Mouse (Mus musculus): ENCODE data around the gene Phex.

The Phex gene

DNA sequence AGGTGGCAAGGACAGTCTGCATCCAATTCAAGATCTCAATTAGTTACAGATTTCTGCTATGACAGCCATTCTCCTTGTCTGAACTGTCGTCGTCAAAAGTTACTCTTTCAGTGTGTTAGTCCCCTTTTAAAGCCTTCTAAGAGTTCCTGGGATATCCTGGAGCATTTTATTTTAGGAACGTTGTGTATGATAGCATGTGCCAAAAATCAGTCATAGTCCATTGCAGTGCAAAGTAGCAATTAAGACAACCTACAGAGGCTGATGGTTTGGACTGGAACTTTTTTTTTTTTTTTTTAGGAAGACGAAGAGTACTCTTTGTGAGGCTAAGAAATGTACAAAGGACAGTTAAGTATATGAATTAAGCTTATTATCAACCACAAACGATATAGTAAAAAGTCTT, at the start of gene Phex:
TSS of gene Phex (minus strand) at position 101 of the 400 bp plus-strand sequence.
- DNase-seq (ENCODE audit: low spot score in 2 of 2), result no peak

DNA sequence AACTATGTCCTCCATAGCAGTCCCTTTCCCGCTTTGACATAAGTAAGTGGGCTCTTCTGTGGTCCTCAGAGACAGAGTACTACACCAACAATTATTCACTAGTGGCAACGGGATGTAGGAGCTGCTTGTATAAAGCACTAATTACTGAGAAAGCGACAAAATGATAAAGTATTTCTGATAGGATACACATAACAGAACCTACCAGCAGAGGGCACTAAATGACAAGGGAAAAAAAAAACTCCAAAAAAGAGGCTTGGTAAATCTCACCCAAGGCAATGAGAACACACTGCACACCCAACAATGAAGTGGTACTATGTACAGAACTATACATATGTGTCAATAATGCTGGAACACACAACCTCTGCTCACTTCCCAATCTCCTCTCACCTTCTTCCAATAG, 47.6 kb upstream of the Phex start:
- no peak for DNase-seq (ENCODE audit: low spot score in 2 of 2)

DNA sequence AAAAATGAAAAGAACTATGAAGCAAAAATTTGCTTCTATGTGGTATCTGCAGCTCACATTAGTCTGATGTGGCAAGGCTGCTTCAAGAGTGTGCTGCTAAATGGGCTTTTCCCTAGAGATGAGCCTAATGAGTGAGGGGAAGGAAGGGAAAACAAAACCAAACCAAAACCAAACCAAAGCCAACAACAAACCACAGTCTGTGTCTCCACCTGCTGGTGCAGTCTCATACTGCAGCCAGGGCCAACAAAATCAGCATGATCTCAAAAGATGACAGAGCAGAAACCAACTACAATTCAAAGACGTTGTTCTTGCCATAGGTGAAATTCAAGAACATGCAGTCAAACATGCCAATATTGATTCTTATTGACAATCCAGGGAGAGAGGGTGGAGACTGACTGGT, 39.3 kb upstream of the Phex start:
- DNase-seq (ENCODE audit: low spot score in 2 of 2), result peak; percentile 11 to 30

DNA sequence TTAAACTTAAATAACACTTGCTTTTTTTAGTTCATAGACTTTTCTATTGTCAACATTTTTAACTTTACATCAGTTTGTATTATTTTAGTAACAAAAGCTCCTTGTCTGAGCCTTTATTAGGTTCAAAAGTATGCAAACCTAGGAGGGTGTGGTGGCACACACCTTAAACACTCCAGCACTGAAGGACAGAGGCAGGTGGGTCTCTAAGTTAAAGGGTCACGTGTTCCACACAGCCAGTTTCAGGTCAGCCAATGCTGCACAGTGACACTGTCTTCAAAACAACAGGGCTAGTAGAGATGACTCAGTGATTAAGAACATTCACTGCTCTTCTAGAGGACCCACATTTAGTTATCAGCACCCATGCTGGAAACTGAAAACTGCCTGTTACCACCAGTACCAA, 33.9 kb upstream of the Phex start:
- no peak for DNase-seq (ENCODE audit: low spot score in 2 of 2)

DNA sequence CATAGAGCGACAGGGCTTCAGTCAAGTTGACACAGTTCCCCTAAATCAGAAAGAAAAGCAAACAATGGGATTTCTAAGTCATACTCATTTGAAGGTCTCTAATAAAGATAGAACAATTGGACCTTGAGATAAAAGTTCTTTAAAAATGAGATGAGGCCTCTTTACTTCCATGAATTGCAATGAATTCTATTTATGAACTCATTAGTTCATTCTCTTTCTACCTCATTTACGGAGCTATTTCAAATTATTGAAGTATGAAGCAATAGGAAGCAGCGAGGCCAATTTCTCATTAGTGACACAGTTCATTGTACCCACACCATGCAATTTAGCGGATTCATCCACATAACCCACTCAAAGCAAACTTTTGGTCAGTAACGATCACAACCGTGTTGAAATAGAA, 32.3 kb upstream of the Phex start:
- no peak for DNase-seq (ENCODE audit: low spot score in 2 of 2)

DNA sequence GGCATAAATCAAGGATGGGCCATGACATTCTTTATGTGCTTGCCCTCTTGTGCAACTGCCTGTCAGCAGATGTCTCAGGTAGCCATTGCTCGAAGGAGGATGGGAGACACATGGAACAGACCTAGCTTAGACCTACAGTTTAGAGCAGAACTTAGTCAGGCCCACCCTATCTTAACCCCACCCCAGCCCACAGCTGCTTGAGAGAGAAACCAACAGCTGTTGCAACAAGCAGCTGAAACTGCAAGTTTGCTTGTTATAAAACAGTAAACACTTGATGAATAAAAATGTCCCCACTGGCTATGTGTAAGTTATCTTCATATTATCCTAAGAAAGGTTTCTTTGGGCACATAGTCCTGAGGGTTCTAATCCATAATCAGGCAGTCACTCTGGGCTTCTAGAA, 19.7 kb upstream of the Phex start:
- no peak for DNase-seq (ENCODE audit: low spot score in 2 of 2)

DNA sequence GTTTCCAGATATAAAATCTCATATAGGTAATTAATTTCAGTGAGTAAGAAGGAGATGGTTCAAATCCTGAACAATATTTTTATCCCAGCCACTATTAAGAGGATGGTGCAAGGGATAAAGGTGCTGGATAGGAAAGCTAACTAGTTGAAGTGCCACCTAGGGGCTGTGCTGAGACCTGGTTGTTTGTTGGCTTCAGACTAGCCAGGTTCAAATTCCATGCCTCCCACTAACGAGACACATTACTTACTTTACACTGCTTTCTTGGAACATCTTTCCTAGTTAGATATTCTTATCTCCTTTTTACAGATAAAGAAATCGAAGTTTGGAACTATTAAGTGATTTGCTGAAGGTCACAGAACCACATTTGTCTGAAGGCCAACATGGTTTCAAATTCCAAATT, 4.3 kb upstream of the Phex start:
- DNase-seq (ENCODE audit: low spot score in 2 of 2), result no peak

DNA sequence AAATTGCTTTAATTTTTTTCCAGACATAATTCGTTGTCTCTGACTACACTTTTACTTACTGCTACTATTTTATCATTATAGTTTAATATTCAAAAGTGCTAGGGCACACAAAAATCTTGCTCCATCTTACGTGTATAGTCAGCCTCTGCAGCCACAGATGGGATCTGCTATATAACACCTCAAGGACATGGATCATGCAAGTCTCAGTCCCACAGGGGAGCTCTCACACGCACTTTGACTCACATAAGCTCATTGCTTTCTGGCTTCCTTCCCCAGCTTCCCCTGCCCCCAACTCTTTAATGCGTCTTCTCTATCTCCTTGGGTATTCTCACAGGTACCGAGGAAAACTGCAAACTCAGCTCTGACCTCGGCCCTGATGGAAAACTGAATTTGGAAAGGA, 10.2 kb downstream of the Phex start:
- no peak for DNase-seq (ENCODE audit: low spot score in 2 of 2)

DNA sequence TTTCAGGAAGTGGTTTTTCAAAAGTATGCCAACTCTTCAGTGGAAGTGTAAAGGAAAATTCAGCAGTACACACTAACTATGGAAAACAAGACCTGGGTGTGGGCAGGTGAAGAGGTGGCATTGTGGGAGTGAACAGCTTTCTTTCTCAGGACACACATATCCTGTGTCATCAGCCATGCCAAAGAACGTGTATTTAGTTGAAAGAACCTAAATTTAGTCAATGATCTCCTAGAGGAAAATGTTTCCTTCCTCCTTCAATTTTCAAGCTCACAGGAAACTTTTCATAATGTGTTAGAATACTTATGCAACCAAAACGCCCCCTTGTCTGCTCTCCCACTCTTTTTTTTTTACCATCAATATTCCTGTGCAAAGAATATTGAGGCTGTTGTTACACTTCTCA, 23.9 kb downstream of the Phex start:
- no peak for DNase-seq (ENCODE audit: low spot score in 2 of 2)

DNA sequence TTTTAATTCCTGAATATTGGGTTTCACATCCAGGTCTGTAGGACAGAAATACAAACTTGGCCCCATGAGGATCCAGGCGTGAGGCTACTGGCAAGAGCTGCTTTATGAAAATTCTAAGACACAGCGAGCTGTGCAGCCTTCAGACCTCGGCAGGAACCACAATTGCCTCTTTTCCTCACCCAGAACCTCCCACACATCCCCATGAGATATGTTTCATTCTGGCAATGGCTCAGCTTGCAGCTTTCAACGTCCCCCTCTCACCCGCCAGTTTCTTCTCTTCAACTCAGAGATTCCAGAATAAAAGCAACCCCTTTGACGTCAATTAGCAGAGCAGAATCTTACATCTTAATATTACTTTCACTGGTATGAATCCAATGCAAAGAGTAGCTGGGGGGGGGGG, 25.0 kb downstream of the Phex start:
- DNase-seq (ENCODE audit: low spot score in 2 of 2), result no peak

DNA sequence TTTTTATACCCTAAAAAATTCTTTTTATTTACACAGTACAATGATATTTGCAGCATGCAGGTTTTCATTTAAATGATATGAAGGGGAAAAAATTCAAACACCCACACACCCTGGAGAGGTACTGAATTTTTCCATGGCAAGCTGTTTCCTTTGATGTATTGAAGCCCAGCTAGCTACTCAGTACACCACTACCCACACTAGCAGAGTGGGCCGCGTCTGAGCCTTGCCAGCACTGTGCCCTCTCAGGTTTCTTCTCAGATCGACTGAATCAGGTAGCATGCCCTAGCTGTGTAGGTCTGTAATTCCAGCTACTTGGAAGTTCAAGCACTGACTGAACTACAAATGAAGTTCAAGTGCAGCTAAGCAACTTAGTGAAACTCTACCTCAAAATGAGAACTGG, 26.7 kb downstream of the Phex start:
- no peak for DNase-seq (ENCODE audit: low spot score in 2 of 2)

DNA sequence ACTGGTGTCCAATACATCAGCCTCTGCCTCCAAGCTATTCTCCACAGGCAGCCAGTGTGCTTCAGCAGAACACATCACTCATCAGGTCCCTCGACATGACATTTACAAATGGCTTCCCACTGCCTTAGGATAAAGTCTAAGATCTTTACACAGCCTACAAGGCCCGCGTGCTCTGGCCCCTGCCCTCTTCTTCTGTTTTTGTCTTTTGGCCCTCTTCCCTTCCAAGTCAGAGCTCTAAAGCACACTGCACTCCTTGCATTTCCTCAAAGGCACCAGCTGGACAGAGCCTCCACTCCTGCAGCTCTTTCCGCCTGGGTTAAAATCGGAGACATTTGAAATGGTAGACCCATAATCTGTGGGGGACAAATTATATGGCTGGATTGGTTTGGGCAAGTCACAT, 28.1 kb downstream of the Phex start:
- DNase-seq (ENCODE audit: low spot score in 2 of 2), result no peak

DNA sequence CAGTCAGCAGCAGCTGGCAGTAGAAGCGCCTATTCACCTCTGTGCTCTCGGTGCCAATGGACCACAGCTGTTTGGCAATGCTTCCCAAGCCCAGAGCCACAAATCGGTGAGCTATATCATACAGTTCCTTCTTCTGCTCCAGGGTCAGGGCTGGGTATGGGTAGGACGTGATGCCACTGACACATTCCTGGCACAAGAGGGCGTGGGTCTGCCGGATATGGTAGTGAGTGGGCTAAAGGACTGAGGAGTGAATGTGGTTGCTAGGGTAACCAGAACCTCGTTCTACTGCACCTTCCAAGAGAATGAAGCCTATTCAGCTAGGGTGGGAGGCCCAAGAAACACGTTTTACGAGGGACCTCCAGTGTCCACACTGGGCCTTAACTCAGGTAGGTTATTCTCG, 36.3 kb downstream of the Phex start:
- DNase-seq (ENCODE audit: low spot score in 2 of 2), result no peak

DNA sequence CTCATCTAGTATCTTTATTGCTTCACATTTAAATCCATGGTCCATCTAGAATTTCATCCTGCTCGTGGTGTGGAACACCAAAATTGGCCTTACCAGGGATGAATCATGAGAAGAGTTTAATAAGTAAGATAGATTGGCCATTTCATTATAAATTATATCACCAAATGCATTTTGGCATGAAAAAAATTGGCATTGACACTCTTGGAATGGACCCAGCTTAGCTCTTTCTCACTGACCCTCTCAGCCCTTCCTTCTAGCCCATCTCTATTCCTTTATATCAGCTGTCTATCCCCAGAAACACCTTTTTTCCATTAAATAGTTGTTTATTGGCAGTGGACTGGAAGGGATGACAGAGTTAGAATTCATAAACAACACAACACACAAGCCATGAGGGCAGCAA, 37.7 kb downstream of the Phex start:
- no peak for DNase-seq (ENCODE audit: low spot score in 2 of 2)

DNA sequence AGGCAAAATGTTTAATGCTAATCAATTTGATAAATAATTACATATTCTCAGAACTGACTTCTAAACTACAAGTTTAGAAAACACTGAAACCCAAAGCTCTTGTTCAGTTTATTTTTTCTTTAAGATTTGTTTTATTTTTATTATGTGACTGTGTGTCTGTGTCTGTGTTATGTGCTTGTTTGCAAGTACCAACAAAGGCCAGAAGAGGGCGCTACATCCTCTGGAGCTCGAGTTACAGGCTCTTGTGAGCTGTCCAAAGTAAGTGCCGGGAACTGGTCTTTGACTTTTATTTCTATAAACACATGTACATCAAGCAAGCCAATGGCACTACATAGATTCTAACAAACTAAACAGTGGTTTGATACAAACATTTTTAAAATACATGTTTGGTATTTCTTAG, 41.2 kb downstream of the Phex start:
- no peak for DNase-seq (ENCODE audit: low spot score in 2 of 2)

DNA sequence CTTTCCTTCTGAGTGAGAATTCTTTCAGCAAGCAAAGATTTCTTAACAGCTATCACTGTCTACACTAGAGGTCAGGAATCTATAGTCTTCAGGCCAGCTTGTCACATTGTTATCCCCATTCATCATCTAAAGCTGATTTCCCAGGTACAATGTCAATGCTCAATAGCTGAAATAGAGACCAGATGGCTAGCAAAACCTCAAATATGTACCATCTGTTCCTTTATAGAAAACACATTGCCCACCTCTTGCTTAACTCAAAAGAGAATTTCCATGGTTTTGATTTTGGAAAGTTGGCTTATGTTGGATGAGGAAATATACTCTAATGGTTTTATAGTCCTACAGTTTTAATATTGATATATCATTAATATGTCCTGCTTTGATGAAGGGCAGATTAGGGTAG, 45.9 kb downstream of the Phex start:
- DNase-seq (ENCODE audit: low spot score in 2 of 2), result no peak

DNA sequence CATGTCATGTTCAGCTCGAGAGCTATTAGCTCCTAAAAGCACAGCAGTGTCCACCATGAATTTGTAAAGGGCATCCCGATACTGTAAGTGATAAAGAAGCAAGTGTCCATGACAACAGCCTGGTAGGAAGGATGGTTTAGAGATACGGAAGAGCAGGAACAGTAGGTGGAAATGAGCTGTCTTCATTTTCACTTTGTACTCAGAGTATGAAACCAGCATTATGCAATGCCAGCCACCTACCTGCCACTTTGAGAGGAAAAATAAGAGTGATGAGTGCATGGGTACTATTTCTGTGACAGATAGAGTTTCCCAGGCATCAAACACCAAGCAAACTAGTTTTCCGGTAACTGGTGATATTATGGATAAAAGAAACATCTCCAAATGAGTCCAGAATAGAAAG, 59.6 kb downstream of the Phex start:
- no peak for DNase-seq (ENCODE audit: low spot score in 2 of 2)

DNA sequence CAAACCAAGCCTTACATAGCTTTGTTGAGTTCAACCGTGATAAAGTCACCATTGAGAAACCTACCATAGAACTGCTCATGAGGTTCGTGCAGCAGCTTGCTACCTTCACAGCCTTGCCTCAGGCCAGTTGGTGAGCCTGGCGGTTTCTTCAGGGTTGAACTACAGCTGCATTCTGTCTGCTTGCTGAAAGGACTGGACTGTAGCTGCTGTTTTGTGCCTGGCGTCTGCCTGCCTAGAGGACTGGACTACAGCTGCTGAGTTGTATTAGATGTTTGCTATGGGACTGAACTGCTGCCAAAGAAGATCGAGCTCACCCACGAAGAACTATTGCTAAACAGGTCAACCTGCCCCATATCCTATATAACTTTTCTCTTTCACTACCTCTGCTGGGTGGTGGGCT, 68.9 kb downstream of the Phex start:
- DNase-seq (ENCODE audit: low spot score in 2 of 2), result no peak

DNA sequence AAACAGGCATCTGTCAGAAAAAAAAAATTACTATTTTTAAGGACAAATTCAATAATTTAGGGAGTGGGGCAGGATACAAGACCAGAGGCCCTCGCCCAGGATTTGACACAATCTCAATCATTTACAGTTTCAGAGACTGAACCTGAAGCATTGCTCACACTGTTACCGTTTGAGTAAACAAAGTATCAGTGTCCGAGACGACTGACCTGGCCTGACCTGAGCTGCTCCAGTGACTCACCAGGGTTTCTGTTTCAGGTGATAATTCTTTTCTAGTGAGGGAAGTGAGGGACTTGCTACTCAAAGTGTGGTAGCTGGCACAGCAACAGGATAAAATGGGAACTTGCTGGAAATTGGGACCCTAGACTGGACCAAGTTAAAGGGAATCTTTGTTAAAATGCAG, 80.4 kb downstream of the Phex start:
- no peak for DNase-seq (ENCODE audit: low spot score in 2 of 2)

DNA sequence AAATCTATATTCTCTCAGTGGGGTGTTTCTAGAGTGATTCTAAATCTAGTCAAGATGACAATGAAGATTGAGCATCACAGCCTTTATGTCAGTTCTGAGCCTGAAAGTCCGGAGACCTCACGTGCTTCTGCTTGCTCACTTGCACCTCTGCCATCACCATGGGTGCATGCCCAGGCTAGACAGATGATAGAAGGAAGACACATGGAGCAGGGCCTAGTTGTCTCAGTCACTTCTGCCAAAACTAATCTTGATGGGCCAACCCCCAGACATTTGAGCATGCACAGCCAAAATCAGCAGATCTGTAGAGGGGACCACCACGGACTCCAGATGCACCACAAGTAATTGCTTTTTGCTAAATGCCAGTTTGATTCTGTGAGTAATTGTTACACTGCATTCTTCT, 85.3 kb downstream of the Phex start:
- DNase-seq (ENCODE audit: low spot score in 2 of 2), result no peak

DNA sequence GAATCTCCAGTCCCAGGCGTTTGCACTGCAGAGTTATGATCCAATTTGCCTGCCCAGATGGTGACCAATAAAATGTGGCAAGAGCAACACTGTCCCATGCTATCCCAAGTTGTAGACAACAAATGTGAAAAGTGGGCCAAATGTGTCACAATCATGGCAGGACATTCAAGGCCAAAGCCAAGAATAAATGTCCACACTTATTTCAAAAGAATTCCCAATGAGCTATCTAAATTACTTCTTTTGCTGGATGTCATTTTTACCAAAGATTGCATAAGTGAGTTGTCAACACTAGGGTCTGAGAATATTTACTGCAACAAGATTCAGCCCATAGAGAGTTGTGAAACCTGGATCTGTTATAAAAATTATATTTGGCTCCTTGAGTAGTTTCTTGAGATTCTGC, 86.7 kb downstream of the Phex start:
- no peak for DNase-seq (ENCODE audit: low spot score in 2 of 2)

DNA sequence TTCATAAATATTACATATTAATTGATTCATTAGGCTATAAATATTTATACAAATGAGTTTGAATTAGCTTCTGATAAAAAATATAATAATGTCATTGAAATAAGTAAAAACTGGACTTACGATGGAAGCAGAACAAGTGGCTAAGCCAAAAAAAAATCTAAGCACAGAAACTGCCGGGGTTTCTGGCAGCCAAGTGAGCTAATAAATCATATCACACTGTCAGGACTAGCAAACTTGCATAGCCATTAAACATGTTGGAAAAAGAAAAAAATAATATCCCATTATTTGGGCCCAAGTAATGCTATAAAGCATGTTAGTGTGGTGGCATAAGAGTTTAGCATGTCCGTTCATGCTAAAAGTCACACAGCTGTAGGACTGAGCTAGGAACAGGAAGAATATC, 87.4 kb downstream of the Phex start:
- no peak for DNase-seq (ENCODE audit: low spot score in 2 of 2)

DNA sequence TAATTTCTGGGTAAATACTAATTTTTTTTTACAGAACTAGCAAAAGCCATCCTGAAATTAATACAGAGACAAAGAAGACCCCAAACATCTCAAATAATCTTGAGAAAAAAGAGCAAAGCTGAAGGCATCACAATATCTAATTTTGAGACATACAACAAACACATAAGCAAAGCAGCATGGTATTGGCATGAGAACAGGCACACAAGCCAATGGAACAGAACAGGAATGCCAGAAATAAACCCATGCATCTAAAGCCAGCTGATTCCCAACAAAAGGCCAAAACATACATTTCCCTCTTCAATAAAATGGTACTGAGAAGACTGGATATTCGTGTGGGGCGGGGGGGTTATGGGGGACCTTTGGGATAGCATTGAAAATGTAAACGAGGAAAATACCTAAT, 90.7 kb downstream of the Phex start:
- no peak for DNase-seq (ENCODE audit: low spot score in 2 of 2)

DNA sequence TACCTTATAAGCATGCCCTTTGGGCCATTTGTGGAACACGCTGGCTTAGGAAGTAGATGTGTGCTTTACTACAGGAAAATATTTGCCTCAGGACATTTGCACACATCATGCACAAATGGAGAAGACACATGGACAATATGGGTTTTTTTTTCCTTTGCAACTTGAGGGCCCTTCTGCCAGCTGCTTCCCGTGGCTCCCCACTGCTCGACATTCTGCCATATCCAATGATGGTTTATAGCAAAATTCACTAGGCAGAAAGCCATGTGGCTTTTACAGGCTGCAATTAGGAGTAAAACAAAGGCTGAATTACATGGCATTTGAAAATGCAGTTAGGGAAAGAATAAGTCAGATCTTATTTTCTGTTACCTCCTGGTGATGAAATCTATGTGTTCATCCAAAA, 104.8 kb downstream of the Phex start:
- DNase-seq (ENCODE audit: low spot score in 2 of 2), result no peak

DNA sequence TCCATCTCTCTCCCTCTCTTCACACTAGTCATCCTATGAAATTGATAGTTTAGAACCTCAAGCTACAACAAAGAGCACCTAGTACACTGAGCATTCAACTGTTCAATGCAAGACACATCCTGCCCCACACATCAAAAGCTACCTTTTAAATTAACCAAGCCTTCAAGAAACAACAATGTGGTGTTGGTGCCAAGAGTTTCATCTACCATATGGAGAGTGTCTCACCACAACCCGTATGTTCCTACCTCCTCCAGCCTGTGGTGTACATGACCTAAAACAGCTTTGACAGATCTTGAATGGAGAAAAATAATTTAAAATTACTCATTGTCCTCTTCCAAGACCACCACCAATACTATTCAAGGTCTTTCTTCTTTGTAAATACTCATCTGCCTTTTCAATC, 106.9 kb downstream of the Phex start:
- DNase-seq (ENCODE audit: low spot score in 2 of 2), result no peak
